Mouse (Mus musculus) brain, adult 10 weeks (tissue): ENCODE results near the gene Heatr6. TPM values are rescaled to one million over a fixed set of nuclear protein-coding genes. Genes with fewer than 3 reads are reported as not detected.

ENCODE experiments used
- polyA plus RNA-seq: library from polyadenylated mRNA; stranded (reverse); fragments of 350-450 nt; fragmentation: Illumina TruSeq; extraction: RNeasy Lipid Tissue Mini Kit (QIAGEN cat#74804); gene quantifications from one replicate; pipeline ENCODE4 v1.2.3, GENCODE M21; 2015; ENCODE audit warnings: low read depth, low replicate concordance

The Heatr6 gene
- 9.1 TPM for polyA plus RNA-seq

DNA sequence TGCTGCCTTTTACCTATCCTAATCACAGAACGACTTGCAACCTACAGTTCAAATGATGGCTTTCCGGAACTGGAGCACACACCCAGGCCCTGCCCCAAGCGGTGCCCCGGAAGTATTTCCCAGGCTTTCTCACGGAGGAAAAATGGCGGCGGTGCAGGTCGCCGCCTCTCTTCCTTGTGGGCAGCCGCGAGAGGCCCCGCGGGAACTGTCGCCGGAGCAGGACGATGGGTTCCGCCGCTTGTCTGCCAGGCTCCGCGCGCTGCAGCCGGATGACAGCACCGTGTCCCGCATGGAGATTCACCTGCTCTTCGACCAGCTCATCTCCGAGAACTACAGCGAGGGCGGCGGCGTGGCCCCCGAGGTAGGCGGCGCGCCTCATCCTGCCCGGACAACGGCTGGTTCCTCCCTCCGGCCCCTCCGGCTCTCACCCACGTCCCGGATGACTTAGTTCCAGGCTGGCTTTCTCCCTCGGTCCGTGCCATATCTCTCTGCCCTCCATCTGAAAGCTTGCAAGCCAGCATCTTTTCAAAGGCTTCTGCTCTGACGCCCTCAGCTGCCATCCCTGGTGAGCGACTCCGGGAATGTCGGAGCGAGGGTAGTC, at the start of gene Heatr6:
Gene Heatr6 (plus strand): TSS at position 116 of the 601 bp plus-strand sequence.

GRCm38 (mm10) chr11:83703705-83704104, 49.8 kb upstream of the Heatr6 start, which contains the start of gene Wfdc17:
Wfdc17 (plus strand) TSS chr11:83703991.

DNA sequence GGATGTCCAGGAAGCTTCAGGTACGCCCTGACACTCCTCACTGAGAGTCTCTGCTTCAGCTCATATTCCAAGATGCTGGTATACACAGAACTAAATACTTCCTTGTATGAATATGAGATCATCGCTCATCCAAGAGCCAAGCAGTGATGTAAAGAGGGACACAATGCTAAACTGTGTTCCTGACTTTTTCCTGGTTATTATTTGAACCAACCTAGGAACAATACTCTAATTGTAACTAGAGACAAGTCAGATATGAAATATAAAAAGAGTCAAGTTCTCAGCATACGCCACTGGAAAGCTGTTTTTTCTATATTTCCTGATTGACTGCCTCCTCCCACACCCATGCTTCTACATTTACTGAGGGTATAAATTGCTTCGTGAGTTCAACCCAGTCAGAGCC, 44.8 kb upstream of the Heatr6 start, which contains the start of gene Wfdc18:
Gene Wfdc18 (plus strand): TSS at position 301 of the 400 bp plus-strand sequence.

GRCm38 (mm10) chr11:83746681-83747080, 6.8 kb upstream of the Heatr6 start, which contains the start of gene Wfdc21:
Wfdc21 (plus strand) TSS chr11:83746940.

Other genes starting within 250 kb of the Heatr6 start
- not detected for gene Heatr9, start 231.5 kb upstream of the Heatr6 start, polyA plus RNA-seq
- gene Ccl5, start 223.2 kb upstream of the Heatr6 start, polyA plus RNA-seq = not detected
- gene Ccl9, start 175.1 kb upstream of the Heatr6 start, polyA plus RNA-seq = 3.1 TPM
- gene Ccl6, start 160.6 kb upstream of the Heatr6 start, polyA plus RNA-seq = 2.6 TPM
- not detected for gene Rpl9-ps1, start 108.1 kb upstream of the Heatr6 start, polyA plus RNA-seq
- not detected for gene Ccl3, start 104.3 kb upstream of the Heatr6 start, polyA plus RNA-seq
- gene Ccl4, start 91.1 kb upstream of the Heatr6 start, polyA plus RNA-seq = not detected
- gene Wfdc17, start 49.7 kb upstream of the Heatr6 start, polyA plus RNA-seq = 1.2 TPM
- 6.4 TPM for gene Wfdc18, start 44.7 kb upstream of the Heatr6 start, polyA plus RNA-seq
- not detected for gene Wfdc21, start 6.8 kb upstream of the Heatr6 start, polyA plus RNA-seq
- gene Hnf1b, start 96.4 kb downstream of the Heatr6 start, polyA plus RNA-seq = 0.89 TPM
- gene Ddx52, start 188.4 kb downstream of the Heatr6 start, polyA plus RNA-seq = 16.6 TPM
- gene Synrg, start 210.7 kb downstream of the Heatr6 start, polyA plus RNA-seq = 28.8 TPM